Mouse (Mus musculus) adrenal gland, postnatal 10 days (tissue): ENCODE measurements around the gene F3. TPM values are rescaled to one million over a fixed set of nuclear protein-coding genes. Genes with fewer than 3 reads are reported as not detected.

Experiments used
- DNase-seq: peaks from one replicate; pipeline ENCODE4 v3.0.0; 2021; ENCODE audit warnings: mixed read lengths
- total RNA-seq, 2 experiments: library from RNA; stranded (reverse); gene quantifications; 2 replicates each; pipeline ENCODE4 v1.2.3; 2021

Gene F3
- total RNA-seq, 2 experiments from 2014 or later = 20.6 to 23.0 TPM

DNA sequence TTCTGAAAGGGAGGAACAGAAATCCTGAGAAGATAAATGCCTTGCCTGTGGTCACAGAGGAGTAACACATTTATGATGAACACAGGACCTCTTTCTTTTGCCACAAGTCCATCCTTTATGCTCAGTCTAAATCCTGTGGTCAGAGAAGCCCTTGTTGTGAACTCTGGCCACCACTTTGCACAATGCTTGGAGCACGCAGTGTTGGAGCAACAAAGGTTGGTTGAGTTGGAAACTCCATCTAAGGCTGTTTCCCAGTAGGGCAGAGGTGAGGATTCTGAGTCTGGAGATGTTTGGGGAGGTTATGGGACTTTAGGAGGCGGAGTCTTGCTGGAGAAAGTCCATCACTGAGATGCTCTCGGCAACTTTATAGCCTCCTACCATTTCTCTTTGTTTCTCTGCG lies 16.2 kb upstream of the F3 start:
- peak; percentile 50 for DNase-seq

DNA sequence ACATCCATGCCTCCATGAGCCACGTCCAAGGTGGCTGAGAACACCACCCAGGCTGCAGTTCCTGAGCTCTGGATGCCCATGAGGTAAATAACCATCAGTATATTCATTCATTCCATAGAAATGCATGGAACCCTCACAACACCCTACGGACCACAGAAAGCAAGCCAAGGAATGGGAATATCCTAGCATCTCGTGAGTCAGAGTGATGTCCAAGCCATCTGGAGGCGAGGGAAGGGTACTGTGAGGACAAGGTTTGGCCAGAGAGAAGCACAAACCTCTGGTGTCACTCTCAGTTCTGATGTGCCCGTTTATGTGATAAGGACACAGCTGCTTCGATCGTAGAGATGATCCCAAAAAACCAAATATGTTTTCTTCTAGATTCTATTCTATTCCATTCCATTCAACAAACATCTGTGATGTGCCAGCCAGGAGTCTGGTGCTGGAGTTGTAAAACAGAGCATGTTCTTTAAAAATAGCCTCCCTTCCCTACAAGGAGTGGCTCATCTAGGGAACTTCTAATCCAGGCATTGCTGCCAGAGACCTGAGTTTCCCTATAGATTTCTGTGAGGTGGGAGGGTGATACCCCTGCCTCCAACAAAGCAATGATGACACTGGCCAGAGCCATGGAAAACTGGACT lies 12.3 kb upstream of the F3 start:
- DNase-seq = no peak

DNA sequence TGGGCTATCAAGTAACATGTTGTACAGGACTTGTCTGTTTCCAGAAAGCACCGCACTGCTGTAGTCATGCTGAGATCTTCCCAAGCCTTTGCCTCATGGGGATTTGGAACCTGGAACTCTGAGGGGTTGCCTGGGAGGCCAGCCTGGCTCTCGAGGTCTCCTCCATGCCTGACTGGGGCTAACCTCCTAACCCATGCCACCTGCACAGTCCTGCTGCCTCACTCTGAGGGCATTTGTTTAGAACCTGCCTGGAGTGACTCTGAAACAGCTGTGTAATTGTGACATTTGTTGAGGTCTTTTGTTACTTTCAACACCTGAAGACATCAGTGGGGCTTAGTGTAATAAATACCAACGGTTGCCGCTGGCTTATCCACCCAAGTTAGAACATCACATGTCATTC lies 11.1 kb upstream of the F3 start:
- DNase-seq = no peak

DNA sequence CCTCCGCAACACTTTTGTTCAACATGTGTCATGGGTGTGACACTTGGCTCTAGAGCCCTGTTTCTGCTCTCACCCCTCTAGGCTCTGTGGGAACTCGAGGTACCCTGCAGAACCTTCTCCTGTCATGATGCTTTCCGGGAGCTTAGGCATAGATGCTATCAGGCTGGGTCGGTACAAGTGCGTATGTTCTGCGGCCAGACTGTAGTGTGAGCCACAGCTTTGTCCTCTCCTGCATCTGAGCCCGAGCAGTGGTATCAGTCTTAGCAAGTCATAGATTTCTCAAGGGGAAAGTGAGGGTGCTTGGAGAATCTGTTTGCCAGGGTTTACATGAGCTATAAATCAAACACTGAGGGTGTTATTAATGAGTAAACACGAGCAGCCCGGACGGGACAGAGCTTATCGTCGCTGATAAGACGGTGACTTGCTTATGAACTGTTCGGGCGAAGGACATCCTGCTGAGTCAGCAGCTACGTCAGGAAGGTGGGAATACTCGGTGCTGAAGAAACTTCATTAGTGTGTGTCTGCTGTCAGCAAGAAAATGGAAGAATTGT lies 10.1 kb upstream of the F3 start:
- peak; percentile 56 for DNase-seq

DNA sequence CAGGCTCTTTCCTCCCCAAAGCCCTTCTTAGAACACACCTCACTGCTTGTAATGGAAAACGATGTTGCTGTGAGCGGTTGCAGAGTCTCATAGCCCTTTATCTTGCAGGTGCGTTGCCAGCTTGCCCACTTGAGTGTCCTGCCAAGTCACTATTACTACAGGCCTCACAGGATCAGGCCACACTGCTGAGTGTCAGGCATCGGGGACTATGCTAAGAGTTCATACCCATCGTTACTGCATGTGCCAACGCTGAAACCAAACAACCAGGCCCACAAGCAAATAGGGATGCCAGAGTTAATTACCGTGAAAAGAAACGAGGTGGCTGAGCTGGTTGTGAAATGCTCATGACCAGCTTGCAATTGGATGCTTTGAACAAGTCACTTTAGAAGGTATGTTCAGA lies 9.5 kb upstream of the F3 start:
- no peak for DNase-seq

DNA sequence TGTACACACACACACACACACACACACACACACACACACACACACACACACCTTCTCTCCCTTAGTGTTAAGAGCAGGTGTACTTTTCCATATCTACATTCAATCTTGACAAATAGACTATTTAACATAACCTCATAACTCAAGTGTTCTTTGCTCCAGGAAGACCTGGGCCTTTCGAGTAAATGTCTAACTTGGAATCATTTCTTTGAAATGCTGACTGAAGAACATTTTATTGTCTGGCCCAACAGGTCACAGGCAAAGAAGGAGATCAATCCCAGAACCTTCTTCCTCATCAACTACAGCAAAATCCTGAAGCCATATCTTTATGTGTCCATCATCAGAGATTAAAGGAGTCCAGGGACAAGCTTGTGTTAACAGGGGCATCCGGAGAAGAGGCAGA lies 8.9 kb upstream of the F3 start:
- no peak for DNase-seq

DNA sequence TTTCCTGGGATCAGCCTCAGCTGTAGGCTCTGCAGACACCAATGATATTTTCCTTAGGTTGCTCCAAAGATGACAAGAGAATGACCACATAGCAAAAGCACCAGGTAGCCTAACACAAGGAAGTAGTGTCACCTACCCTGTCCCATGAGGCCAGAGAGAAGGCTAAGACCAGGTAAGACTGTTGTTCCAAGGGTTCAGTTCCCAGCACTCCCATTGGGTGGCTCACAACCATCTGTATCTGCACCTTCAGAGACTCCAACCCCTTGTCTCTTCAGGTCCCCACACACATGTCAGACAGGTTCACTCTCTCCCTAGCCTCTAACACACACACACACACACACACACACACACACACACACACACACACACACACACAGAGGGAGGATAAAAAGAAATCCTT lies 8.0 kb upstream of the F3 start:
- no peak for DNase-seq

DNA sequence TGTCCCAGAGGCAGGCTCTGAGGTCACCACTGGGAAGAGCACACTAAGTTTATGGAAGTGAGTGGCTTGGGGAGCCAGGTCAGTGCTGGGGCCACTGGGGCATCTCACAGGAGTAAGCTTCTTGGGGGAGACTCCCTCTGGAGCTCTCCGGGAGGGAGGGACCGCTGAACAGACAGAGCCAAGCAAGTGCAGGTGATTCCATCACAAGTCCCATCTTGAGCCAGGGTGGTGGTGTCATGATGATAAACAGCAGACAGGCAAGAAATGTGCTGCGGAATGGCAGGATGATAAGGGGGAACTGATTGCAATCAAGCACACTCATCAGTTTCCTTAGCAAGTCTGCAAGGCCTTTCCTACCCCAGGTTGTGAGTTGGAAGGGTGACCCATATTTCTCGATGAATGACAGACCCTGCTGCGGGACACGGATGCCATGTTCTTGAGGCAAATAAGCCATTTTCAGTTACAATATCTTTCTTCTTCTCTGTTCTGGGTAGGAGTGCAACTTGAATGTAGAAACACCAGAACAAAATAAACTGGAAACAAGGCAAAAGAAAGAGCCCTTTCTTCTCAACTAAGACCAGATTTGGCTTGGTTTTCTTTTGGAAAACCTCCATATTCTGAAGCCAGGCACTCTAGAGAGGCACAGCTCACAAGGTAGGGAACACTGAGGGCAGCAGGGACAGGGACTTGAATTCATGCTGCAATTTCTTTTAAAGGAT lies 7.4 kb upstream of the F3 start:
- no peak for DNase-seq

DNA sequence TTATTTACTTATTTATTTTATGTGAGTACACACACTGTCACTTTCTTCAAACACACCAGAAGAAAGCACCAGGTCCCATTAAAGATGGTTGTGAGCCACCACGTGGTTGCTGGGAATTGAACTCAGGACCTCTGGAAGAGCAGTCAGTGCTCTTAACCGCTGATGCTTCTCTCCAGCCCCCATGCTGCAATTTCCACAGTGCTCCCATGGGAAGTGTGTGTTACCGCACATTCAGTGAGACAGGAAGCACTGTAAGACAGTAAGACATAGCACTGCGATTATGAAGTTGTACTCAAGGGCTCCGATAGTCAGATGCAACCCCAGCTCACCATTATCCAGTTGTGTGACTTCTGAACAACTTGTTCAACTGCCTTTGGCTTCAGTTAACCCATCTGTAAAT lies 6.9 kb upstream of the F3 start:
- no peak for DNase-seq

DNA sequence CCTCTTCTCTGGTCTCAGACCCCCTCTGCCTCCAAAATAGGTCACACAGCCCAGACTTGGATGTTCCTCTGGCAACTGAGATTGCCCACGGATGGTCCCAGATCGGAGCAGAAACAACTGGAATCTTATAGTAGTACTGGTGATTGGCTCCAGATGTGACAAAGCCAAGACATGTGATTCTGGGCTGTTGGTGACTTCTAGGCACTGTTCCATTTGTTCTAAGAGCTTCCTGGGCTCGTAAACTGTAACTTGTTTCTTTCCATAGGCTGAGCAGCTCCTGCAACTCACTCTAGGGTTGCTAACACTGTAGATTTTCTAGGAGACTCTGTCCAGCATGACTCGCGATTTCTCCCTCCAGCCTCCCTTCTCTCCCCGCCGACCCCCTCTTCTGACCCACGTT lies 4.7 kb upstream of the F3 start:
- no peak for DNase-seq

DNA sequence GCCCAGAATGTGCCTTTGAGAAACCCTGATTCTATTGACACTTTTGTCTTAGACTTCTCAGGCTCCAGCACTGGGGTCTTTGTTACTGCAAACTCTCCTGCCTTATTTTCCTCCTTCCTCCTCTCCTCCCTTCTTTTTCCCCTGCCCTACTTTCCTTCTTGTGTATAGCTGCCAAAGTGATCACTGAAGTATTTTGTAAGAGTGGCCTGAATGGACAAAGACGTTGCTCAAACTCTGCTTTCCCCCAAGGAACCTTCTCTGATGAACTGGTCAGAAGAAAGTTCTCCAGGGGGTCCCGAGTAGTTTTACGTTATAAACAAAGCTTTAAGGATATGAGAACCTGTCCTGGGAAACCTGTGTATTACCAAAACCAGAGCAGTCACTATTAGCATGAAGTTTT lies 3.6 kb upstream of the F3 start:
- no peak for DNase-seq

DNA sequence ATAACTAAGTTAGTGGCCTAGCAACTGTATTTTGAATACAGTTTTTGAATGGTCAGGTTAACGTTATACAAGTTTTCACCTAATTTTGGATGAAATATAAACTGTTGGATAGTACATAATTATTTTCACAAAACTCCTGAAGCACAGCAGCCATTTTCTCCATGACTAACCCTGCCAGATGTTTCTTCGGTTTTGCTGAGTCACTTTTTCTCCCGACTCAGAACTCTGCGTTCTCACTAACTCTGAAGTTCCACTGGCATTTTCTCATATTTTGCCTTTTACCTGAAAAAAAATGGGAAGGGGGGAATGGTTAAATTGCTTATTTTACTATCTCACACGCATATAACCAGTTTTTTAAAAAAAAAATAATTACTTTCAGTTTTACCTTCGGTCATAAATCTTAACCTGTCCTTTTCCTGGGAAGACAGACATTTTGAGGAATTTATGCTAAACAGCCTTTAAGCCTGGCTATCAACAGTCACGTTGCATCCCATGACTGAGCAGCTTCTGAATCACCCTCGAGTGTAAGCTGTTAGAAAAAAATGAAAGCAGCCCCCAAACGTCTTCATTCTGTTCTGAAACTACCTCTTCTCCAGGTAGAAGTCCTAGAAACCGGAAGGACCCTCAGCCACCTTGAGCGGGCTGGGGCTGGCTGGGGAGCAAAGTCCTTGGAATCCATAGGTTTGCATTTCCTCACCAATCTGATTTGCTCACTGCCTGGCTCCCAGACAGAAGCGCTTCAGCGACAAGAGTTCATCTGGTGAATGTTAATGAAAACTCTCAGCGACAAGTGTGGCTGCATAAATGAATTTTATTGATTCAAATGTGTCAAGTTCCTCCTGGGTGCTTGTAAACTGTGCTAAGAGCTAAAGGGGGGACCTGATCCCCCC lies 2.3 kb upstream of the F3 start:
- no peak for DNase-seq

DNA sequence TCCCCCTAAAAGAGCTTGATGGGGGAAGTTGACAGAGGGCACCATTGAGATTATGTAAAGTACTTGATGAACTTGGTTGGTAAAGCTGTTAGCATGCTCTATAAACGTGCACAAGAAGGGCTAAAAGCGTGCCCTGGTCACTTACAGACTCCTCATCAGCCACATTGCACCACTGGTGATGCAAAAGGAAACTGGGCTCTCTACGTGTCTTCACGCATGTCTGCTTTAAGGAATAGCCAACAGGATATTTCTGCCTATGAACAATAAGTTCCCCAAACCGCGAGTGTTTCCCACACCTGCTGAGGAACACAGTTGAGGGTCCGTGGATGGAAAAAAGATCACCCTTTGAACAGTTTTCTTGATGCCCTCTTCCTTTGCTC lies 1.7 kb upstream of the F3 start:
- no peak for DNase-seq

DNA sequence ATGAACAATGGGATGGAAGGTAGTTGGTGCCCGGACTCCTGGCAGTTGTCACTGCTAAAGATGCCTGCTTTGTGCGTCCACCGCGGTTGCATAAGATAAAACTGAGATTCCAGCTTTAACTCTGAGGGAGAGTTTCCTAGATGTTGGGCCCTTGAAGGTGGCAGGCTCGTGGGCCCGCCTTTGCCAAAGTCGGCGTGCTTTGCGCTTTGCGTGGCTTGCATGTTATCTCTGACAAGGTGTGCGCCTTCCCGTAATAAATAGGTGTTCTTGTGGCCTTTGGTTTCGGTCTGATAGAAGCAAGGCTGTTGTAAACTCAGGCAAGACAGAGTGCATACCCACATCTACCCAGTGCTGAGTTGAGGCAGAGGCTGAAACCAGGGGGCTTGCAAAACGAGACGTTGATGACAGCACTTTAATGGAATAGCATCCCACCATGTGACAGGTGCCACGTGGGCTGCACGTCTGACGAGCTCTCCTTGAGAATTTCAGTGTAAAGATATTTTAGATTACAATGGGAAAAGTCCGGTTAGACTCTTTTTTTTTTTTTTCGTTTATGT lies 709 bp downstream of the F3 start:
- no peak for DNase-seq

DNA sequence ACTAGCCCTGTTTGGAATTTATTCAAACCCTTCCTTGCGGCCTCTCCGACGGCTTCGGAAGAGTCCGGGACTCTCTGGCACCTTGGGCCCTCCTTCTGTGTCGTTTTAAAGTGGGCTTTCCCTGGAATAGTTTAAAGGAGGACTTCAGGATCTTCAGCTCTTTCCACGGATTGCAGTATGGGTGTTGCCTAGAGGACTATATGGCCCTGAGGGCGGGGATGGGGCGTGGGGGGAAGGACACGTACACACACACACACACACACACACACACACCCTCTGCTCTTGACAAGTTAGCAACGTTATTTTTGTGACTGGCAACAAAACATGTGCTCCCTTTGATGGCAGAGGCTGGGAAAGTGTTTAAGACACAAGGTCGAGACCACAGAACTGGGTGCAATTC lies 1.2 kb downstream of the F3 start:
- no peak for DNase-seq

DNA sequence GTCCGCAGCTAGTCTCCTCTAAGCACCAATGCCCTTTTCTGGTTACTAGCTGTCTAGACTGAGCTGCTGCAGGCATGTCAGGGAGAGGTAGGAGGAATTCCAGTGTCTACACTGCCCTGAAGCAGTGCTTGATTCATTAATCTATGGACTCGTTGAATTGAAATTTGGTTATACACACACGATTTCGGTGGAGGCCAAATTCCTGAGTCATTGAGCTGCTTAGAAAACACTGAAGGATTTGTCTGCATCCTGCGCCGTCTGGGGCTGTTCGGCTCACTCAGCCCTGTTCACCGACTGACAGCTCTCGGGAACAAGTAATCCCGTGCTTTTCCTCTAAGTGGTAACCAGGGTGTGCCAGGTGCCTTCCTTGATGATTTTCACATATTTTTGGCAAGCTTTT lies 2.3 kb downstream of the F3 start:
- DNase-seq = no peak

DNA sequence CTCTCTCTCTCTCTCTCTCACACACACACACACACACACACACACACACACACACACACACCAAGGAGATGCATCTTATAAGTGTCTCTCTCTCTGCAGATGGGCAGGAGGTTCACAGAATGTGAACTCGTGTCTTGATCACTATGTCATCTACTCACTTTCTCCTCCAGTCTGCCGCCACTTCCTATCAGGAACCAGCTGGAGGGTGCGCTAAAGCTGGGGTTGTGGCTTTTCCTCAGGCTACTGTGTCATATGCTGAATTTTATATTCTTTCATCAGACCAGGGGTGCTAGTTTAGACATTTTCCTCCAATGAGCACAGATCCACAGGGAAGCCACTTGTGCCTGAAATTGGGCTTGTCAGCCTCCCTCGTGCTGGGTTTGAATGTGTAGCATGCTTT lies 6.3 kb downstream of the F3 start:
- no peak for DNase-seq

DNA sequence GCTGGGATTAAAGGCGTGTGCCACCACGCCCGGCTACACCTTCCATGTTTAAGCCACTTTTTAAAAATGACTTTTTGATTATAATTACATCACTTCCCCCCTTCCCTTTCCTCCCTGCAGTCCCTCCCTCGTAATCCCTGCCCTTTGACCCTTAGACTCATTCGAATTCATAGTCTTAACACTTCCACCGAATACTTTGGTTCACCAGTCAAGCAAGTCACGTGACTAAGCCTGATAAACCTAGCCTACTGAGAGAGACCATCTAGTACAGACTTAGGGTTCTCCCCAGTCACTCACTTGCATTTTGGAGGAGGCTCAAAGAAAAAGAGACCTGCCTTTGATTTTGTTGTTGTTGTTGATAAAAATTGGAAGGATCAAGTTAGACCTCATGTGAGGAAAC lies 12.2 kb downstream of the F3 start:
- DNase-seq = no peak

DNA sequence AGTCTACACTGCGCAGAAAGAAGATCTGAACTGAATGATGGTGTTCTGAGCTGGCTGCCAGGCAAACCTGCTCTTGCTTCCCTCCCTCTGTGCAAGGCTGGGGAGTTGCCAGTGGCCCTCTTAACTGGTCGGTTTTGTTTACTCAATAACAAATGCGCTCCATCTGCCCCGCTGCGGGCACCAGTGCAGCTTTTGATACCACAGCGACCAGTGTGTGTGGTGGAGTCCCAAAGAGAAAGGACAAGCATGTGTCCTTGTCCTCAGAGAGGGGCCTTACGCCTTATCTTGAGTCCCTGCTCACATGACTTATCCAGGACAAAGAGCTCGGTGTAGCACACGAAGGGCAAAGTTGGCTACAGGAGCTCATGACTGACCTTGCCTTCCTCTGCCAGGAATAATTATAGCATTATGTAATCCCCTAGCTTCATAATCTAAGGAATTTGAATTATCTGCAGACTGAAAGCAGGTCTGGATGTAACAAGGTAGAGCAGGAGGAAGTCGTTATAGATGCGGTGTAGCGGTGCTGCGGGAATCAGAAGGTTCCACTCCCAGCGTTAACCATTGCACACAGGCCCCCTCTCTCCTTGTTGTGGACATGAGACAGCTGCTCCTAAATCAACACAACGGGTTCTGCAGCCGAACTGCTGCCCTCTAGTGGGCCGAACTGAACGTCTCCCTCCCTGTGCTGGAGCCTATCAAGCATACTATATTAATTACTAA lies 12.8 kb downstream of the F3 start:
- peak; percentile 88 for DNase-seq

DNA sequence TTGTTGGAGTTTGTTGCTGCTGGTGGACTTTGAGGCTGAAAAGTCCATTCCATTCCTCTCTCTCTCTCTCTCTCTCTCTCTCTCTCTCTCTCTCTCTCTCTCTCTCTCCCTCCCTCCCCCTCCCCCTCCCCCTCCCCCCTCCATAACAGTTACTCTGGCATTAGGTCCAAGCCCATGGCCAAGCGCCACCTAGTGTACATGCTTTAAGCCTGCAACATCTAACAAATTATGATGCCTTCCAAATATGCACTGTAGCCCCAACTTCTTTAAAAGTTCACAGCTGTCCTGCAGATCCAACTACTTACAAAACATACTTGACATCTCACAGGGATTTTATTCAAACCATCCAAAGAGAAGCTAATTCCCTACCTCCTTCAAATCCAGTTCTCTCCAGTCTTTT lies 14.1 kb downstream of the F3 start:
- DNase-seq = no peak

DNA sequence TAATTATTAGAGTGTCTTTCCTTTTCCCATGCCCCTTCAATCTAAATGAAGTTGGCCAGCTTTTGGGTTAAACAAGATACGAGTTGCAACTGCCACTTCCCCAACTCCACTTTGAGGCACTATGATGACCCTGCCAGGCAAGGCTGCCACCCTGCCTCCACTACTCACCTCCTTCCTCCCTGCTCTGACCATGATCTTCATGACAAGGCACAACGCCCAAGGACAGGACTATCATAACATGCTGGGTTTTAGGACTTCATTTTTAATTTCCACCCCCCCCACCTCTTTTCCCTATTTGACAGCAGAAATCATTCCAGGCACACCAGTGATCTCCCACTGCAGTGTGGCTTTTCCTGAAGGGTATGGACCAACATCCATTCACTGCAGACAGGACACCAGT lies 14.6 kb downstream of the F3 start:
- DNase-seq = no peak

DNA sequence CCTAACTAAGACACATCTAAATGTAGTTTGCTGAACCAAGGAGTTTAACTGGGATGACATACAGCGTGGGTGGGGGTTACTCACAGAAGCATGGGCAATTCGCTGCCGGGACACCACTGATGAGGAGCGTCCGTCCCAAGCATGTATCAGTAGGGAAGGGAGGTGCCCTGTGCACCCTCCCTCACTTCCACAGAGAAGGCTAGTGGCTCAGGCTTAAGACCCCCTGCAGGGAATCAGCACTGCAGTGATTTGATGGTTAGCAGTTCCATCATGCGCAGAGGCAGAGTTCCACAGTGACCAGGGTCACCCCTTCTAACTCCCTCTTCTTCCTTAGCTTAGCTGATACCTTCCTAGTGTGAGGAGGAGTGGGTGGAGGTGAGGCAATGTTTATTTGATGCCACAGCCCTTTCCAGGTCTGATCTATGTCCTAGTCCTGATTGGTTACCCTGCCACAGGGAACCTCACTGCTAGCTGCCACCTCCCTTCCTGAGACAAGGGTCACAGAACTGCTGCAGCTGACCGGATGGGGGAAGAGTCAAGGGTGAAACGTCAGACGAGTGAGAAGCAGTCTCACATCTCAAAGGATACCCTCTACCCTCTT lies 15.5 kb downstream of the F3 start:
- no peak for DNase-seq
